Mouse (Mus musculus): ENCODE data around the gene Rgs10.

DNA sequence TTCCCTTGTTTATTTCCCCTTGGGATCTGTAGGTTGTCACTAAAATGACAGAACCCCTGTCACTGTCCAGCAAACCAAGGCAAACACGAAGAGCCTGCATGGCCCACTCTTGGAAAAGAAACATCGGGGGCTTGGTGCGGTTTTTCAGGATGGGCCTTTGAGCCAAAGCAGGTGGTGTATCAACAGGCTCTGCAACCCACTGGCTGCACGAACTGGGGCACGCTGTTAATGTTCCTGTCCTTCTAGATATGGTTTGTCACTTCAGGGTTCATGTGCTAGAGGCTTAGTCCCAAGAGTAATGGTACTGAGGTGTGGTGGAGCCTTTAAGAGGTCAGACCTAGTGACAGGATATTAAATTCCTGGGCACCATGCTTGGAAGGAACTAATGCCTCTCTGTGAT is 63.1 kb downstream of the Rgs10 start:
- no peak for TF ChIP-seq CTCF (IDR thresholded peaks at IDR 0.05; ENCODE audit: low read depth)
- no peak for TF ChIP-seq EP300 (IDR thresholded peaks at IDR 0.05; ENCODE audit: low read depth)
